Mouse (Mus musculus) liver, embryonic 14.5 days (tissue): Measurements from ENCODE around the gene Akr1b10.

Experiments used
- CTCF ChIP-seq: IDR thresholded peaks from 2 replicates; pipeline ENCODE4 v1.5.1; 2016; ENCODE audit warnings: antibody characterized with exemption, low read depth, control low read depth
- EP300 ChIP-seq: IDR thresholded peaks from 2 replicates; pipeline ENCODE4 v1.6.1; 2016; ENCODE audit warnings: antibody characterized with exemption, low read depth

DNA sequence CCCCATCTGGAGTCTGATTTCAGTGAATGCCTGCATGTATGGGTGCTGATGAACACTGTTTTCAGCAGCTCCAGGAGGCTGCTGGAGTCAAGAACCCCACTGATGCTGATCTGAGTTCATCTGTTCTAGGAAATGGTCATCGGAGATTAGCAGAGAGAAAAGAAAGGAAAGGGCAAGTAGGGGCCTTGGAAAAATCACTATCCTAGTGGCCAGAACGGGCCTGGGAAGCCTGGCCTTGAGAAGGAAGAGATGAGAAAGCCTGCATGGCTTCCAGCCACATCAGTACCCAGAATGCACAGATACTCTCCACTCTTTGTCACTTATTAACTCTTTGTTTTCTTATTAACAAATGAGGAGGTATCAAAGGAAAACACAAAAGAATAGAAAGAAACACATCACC, 16.7 kb downstream of the Akr1b10 start:
- TF ChIP-seq CTCF = no peak
- no peak for TF ChIP-seq EP300
